Mouse (Mus musculus) thymus, postnatal 0 days (tissue): ENCODE measurements around the gene Gm10320. TPM values are rescaled to one million over a fixed set of nuclear protein-coding genes. Genes with fewer than 3 reads are reported as not detected.

Experiments used
- DNase-seq: peaks from one replicate; pipeline ENCODE4 v3.0.0-alpha.2; 2015; ENCODE audit warnings: low spot score
- polyA plus RNA-seq: library from polyadenylated mRNA; unstranded; fragments of >200 nt; fragmentation: Nextera tagmentation; extraction: Ambion mirVana; gene quantifications from 2 replicates; pipeline ENCODE4 v1.2.1, GENCODE M21; 2015

Gm10320 gene
- polyA plus RNA-seq, 1 experiment from 2014 or later: 1.8 TPM

GRCm38 (mm10) chr13:98469916-98470315 is 21.9 kb downstream of the Gm10320 start:
- DNase-seq: no peak

DNA sequence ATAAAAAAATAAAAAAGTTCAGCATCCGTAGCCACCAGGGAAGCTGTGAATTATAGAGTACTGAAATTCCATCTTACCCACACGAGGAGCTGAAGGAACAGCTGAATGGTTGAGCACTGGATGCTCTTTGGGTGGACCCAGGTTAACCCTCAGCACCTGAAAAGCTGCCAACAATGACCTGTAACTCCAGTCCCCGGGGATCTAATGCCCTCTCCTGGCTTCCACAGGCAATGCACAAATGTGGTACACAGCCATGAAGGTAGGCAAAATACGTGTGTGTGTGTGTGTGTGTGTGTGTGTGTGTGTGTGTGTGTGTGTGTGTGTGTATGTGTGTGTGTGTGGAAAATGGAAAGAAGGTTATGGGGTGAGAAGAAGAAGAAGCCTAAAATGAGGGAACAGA is 30.3 kb downstream of the Gm10320 start:
- DNase-seq: no peak

DNA sequence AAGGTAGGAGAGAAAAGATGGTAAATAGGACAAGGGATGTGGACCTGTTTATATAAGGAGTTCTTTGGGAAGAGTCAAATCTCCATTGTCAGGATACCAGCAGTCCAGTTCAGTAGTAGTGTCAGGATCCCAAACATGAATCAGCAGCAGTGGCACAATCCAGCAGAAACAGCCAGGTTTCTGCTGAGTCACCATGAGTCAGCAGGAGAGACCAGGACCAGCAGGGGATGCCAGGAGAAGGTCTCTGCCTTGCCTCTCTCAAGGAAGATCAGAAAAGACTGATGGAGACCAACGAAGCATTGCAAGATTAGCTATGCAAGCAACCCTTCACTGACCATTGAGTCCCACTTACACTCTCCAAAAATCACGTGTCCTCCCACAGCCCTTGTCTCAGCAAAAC is 35.4 kb downstream of the Gm10320 start:
- DNase-seq: no peak

GRCm38 (mm10) chr13:98455646-98456045 is 36.2 kb downstream of the Gm10320 start:
- no peak for DNase-seq

GRCm38 (mm10) chr13:98454224-98454967 is 37.4 kb downstream of the Gm10320 start:
- no peak for DNase-seq

- DNase-seq: no peak
Measured at GRCm38 (mm10) chr13:98453146-98453545, 38.7 kb downstream of the Gm10320 start.

- no peak for DNase-seq
Measured at GRCm38 (mm10) chr13:98448696-98449095, 43.1 kb downstream of the Gm10320 start.

DNA sequence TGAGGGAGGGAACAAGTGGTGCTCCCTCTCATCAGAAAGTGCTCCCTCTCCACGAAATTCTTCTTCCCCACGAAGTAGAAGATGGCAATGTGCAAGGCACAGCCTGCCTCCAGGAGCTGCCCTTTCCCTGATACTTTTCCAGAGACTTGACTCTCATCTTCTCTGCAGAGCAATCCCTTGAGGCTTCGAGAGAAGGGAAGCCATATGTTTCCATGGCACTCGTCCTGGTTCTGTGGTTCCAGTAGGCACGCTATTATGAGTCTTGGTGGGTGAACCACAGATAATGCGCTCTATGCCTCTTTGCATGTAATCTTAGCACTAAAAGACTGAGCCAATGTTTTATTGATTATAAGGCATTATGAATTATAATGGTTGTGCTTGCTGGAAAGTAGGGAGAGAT is 44.1 kb downstream of the Gm10320 start:
- DNase-seq: no peak

DNA sequence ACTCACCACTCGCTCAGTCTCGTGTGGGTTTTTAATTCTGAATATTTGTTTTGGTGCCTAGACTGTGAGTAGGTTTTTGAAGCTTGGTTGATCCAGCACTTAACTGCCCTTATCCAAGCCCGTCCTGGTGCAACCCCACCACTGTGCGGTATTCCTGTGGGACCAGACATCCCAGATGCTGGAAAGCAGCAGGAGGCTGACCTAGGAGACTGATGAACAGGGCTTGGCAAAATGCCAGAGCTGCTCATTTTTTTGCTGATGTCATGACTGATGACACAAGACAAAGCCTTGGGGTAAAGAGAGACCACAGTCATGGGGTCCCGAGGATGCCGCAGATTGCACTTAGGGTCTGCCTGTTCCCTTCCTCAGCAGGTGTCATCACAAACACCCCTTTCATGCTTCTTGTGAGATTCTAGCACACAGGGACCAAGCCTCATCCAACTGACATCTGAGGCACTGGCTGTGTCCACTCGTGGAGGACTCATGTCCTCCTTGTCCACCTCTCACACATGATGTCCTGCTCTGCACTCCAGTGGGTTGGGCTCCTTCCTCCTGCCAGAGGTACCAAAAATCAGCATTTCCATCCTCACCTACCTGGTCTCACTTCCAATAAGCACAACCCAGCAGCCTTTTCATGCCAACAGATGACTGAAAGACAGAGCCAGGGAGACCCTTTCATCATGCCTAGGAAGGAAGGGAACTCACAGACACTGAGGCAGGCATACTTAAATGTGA is 46.2 kb downstream of the Gm10320 start:
- no peak for DNase-seq

GRCm38 (mm10) chr13:98441001-98441400 is 50.8 kb downstream of the Gm10320 start:
- DNase-seq: no peak

- DNase-seq: no peak
Measured at GRCm38 (mm10) chr13:98440293-98440952, 51.4 kb downstream of the Gm10320 start.

Other genes starting within 250 kb of the Gm10320 start
- gene Utp15, start 229.0 kb downstream of the Gm10320 start, polyA plus RNA-seq: 29.8 and 31.7 TPM in 2 replicates
- 28.4 and 28.5 TPM in 2 replicates for gene Ankra2, start 228.9 kb downstream of the Gm10320 start, polyA plus RNA-seq
- gene Gm21976, start 212.1 kb downstream of the Gm10320 start, polyA plus RNA-seq: not detected in 2 replicates
- 813 and 840 TPM in 2 replicates for gene Btf3, start 175.0 kb downstream of the Gm10320 start, polyA plus RNA-seq
- gene Foxd1, start 137.8 kb downstream of the Gm10320 start, polyA plus RNA-seq: 0.04 TPM in 1 of 2 replicates, not detected in the other
- not detected in 2 replicates for gene Tmem174, start 145.4 kb upstream of the Gm10320 start, polyA plus RNA-seq
- 0.39 and 0.40 TPM in 2 replicates for gene Tmem171, start 202.8 kb upstream of the Gm10320 start, polyA plus RNA-seq